Mouse (Mus musculus) cortical plate, adult 2 months (tissue): ENCODE measurements at regions not wholly inside any gene's neighbourhood (a gene's known extent, or its start where the extent isn't known, plus 50 kb on each side); places are given as distances from the start of the nearest gene placed in this dataset.

Source experiments
- CTCF ChIP-seq: fragments of 200-500 bp; IDR thresholded peaks from 2 replicates; pipeline ENCODE4 v1.5.1; 2011; ENCODE audit warnings: mild to moderate bottlenecking, control low read depth, low read length; ENCODE audit not compliant: insufficient read depth; ENCODE audit errors: extremely low read depth
- POLR2A ChIP-seq: fragments of 200-500 bp; IDR thresholded peaks from 2 replicates; pipeline ENCODE4 v1.6.1; 2011; ENCODE audit warnings: mild to moderate bottlenecking, low read length, control low read depth; ENCODE audit not compliant: insufficient read depth; ENCODE audit errors: extremely low read depth

- TF ChIP-seq CTCF (no peak), POLR2A (no peak)
Observed at GRCm38 (mm10) chr10:105656788-105657187, 82.5 kb upstream of the Tmtc2 start.
